Mouse (Mus musculus) myocyte (in vitro differentiated cells): ENCODE results near the gene Cdhr3. TPM values are rescaled to one million over a fixed set of nuclear protein-coding genes. Genes with fewer than 3 reads are reported as not detected.
A peak's percentile ranks its signal among the peaks of the same experiment; 100 is the strongest.
"Not testable (repeated sequence)": the region's sequence is repeated elsewhere in the genome, so short reads cannot be mapped to it uniquely, and the experiment has no call there.

Experiments
- H3K27me3 ChIP-seq: one replicate; pipeline ENCODE4 v1.6.1; 2011; ENCODE audit not compliant: control insufficient read depth, insufficient read depth, insufficient read length
- H3K36me3 ChIP-seq: one replicate; pipeline ENCODE4 v1.6.1; 2011; ENCODE audit not compliant: control insufficient read depth, insufficient read depth
- H3K4me2 ChIP-seq: one replicate; pipeline ENCODE4 v1.6.1; 2011; ENCODE audit warnings: low read depth, control low read depth
- H3K4me3 ChIP-seq: one replicate; pipeline ENCODE4 v1.5.1; 2011; ENCODE audit warnings: mild to moderate bottlenecking, control low read depth, moderate library complexity
- H3K79me2 ChIP-seq: one replicate; pipeline ENCODE4 v1.6.1; 2011; ENCODE audit not compliant: control insufficient read depth, insufficient read depth
- H3ac ChIP-seq: one replicate; pipeline ENCODE4 v1.6.1; 2011; ENCODE audit not compliant: control insufficient read depth, insufficient read length
- CEBPB ChIP-seq: IDR thresholded peaks from 2 replicates; pipeline ENCODE4 v1.6.1; 2011; ENCODE audit warnings: mild to moderate bottlenecking, moderate library complexity; ENCODE audit not compliant: poor library complexity, insufficient read depth, severe bottlenecking
- E2F4 ChIP-seq: IDR thresholded peaks from one replicate; pipeline ENCODE4 v1.6.1; 2011; ENCODE audit warnings: mild to moderate bottlenecking, control low read depth, moderate library complexity; ENCODE audit not compliant: insufficient read depth
- MAX ChIP-seq: IDR thresholded peaks from one replicate; pipeline ENCODE4 v1.6.1; 2011; ENCODE audit warnings: low read depth, mild to moderate bottlenecking, control low read depth
- MYOD1 ChIP-seq, 3 experiments: IDR thresholded peaks; one replicate each; pipeline ENCODE4 v1.6.1; 2011; ENCODE audit warnings: control low read depth in 2 of 3, low read depth in 2 of 3, mild to moderate bottlenecking in 2 of 3, moderate library complexity in 1 of 3; ENCODE audit not compliant: insufficient read length in 2 of 3, control insufficient read depth in 1 of 3
- MYOG ChIP-seq, 3 experiments: IDR thresholded peaks; one replicate each; pipeline ENCODE4 v1.6.1; 2011; ENCODE audit warnings: control low read depth in 2 of 3, low read depth in 2 of 3, mild to moderate bottlenecking in 2 of 3; ENCODE audit not compliant: insufficient read length in 2 of 3, control insufficient read depth in 1 of 3, insufficient read depth in 1 of 3
- REST ChIP-seq: IDR thresholded peaks from one replicate; pipeline ENCODE4 v1.6.1; 2011; ENCODE audit warnings: mild to moderate bottlenecking, control low read depth, moderate library complexity; ENCODE audit not compliant: insufficient read depth, insufficient read length
- SRF ChIP-seq: IDR thresholded peaks from one replicate; pipeline ENCODE4 v1.6.1; 2011; ENCODE audit warnings: low read depth; ENCODE audit not compliant: control insufficient read depth, insufficient read length
- TCF12 ChIP-seq: IDR thresholded peaks from one replicate; pipeline ENCODE4 v1.6.1; 2011; ENCODE audit warnings: mild to moderate bottlenecking, control low read depth; ENCODE audit not compliant: poor library complexity, insufficient read depth, severe bottlenecking
- TCF3 ChIP-seq: IDR thresholded peaks from one replicate; pipeline ENCODE4 v1.6.1; 2011; ENCODE audit warnings: low read depth, control low read depth; ENCODE audit not compliant: insufficient read length
- USF1 ChIP-seq: IDR thresholded peaks from one replicate; pipeline ENCODE4 v1.6.1; 2011; ENCODE audit warnings: low read depth, mild to moderate bottlenecking, control low read depth, moderate library complexity
- polyA plus RNA-seq: library from polyadenylated mRNA; unstranded; fragments of >200 nt; fragmentation: generic; extraction: Trizol; gene quantifications from one replicate; pipeline ENCODE4 v1.2.1, GENCODE M21; 2012; ENCODE audit warnings: missing spikeins

Gene Cdhr3
- polyA plus RNA-seq, 1 experiment: 0.04 TPM

DNA sequence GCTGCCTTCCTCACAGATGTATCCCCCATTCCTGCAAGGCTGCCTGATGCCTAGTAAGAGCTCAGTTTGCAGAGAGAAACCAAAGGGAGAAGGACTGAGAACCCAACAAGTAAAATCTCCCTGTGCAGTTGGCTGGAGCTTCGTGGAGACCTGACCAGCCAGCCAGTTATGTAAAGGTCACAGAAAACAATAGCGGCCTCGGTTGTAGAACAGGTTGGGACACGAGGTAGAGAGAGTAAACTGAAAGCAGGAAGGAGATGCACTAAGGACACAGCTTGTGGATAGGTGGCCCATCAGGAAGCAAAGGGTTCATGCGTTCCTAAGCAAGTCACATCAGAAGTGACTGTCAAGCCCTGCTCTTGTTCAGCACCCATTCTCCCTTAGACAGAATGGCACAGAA lies 86.8 kb downstream of the Cdhr3 start:
- H3ac ChIP-seq: no peak overlapping the region
- H3K4me2 ChIP-seq: no peak overlapping the region
- H3K79me2 ChIP-seq: no peaks in the 10 kb centered on the region
- no peak overlapping the region for H3K4me3 ChIP-seq
- TF ChIP-seq TCF3 (no peak), MYOG (IDR thresholded peaks at IDR 0.05; ENCODE audit: control insufficient read depth in 1 of 3, insufficient read depth in 1 of 3, insufficient read length in 2 of 3, low read depth in 2 of 3) (no peak), USF1 (no peak), E2F4 (no peak), MAX (no peak)
- H3K36me3 ChIP-seq: no peaks in the 10 kb centered on the region
- H3K27me3 ChIP-seq: no peaks in the 10 kb centered on the region

DNA sequence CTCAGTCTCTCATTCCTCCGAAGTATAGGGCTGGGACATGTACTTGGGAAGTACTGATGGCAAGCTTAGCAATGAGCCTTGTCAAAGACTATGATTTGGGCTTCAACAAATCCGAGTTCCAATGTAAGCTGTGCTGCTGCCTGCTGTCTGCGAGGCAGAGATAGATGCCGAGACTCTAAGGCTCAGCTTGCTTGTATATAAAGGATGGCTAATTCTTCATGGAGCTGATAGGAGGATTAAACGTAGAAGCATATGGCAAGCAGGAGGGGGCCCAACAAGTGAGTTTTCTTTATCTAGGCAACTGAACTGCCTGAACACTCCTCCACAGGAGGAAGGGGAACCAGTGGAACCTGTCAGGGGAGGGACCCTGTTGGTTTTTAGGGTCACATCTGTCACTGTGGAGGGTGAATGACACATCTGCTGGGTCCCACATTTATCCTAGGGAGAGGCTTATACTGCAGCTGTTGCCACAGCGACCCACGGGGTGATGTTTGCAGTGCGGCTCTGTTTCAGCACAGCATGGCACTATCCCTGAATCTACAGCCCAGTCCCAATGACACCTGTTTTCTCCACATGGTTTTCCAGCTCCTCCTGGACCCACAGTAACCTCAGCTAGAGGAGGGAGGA lies 89.2 kb downstream of the Cdhr3 start:
- no peak overlapping the region for H3K4me2 ChIP-seq
- no peaks in the 10 kb centered on the region for H3K79me2 ChIP-seq
- no peaks in the 10 kb centered on the region for H3K36me3 ChIP-seq
- H3K27me3 ChIP-seq: no peaks in the 10 kb centered on the region
- TF ChIP-seq TCF12 (peak; percentile 4), MAX (no peak), MYOD1 (IDR thresholded peaks at IDR 0.05; ENCODE audit: control insufficient read depth in 1 of 3, insufficient read length in 2 of 3, low read depth in 2 of 3) (peak in 2 of 3 experiments; percentile 54 to 77), MYOG (IDR thresholded peaks at IDR 0.05; ENCODE audit: control insufficient read depth in 1 of 3, insufficient read depth in 1 of 3, insufficient read length in 2 of 3, low read depth in 2 of 3) (peak in 2 of 3 experiments; percentile 56 to 82)
- H3ac ChIP-seq: no peak overlapping the region
- H3K4me3 ChIP-seq: no peak overlapping the region

DNA sequence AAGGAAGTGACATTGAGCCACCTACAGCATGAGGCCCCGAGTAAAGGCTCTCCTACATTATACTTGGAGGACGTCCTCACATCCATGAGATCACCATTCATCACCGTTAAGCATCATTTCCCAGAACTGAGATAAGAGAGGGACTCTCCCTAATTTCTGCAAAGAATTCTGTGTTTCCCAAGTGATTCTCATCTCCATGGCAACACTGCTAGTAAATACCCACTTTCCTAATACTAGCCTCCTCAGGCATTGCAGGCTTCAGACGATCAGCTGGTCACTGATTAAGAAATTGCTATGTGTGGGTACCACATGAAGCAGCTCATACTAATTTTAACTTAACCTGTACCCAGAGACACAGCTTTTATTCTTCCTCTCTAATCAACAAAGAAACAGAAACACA lies 92.3 kb downstream of the Cdhr3 start:
- no peak overlapping the region for H3K4me3 ChIP-seq
- TF ChIP-seq CEBPB: no peak
- TF ChIP-seq TCF12: no peak
- no peak for TF ChIP-seq MYOD1 (IDR thresholded peaks at IDR 0.05; ENCODE audit: control insufficient read depth in 1 of 3, insufficient read length in 2 of 3, low read depth in 2 of 3)
- H3K4me2 ChIP-seq: no peak overlapping the region
- H3K36me3 ChIP-seq: no peaks in the 10 kb centered on the region
- no peaks in the 10 kb centered on the region for H3K27me3 ChIP-seq
- H3K79me2 ChIP-seq: no peaks in the 10 kb centered on the region
- H3ac ChIP-seq: no peak overlapping the region

DNA sequence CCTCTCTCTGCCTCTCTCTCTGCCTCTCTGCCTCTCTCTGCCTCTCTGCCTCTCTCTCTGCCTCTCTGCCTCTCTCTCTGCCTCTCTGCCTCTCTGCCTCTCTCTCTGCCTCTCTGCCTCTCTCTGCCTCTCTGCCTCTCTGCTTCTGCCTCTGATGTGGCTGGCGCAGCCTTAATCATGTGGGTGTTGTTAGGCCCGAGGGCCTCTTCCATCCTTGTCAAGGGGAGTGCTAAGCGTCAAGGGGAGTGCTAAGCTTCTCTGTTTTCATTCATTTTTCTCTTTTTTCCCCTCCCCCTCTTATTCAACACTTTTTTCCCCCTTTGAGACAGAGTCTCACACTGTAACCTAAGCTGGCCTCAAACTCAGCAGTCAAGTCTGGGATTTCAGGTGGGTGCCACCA lies 92.9 kb downstream of the Cdhr3 start:
- not testable (repeated sequence) for H3K4me2 ChIP-seq, H3ac ChIP-seq, H3K79me2 ChIP-seq, H3K4me3 ChIP-seq, H3K27me3 ChIP-seq, H3K36me3 ChIP-seq

DNA sequence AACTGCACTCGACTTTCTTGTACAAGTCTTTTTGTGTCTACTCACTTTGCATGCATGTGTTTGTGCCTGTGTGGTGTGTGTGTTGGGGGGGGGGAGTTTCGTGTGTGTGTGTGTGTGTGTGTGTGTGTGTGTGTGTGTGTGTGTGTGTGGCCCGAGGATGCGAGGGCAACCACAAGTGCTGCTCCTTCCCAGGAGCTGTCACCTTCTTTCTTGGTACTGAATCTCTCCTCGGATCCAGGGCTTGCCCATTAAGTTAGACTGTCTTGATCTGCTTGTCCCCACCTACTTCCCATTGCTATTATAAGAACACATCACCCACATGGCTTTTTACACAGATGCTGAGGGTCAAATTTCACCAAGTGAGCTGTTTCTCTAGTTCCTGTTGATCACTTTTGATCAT lies 93.9 kb downstream of the Cdhr3 start:
- Histone ChIP-seq H3K79me2 (no peaks in the 10 kb centered on the region), H3ac (no peak overlapping the region), H3K4me2 (peak overlapping the region; percentile 3), H3K36me3 (no peaks in the 10 kb centered on the region), H3K27me3 (no peaks in the 10 kb centered on the region), H3K4me3 (no peak overlapping the region)
- TF ChIP-seq REST (no peak), MYOD1 (IDR thresholded peaks at IDR 0.05; ENCODE audit: control insufficient read depth in 1 of 3, insufficient read length in 2 of 3, low read depth in 2 of 3) (peak in 1 of 3 experiments; percentile 19), SRF (no peak), TCF3 (no peak), MYOG (IDR thresholded peaks at IDR 0.05; ENCODE audit: control insufficient read depth in 1 of 3, insufficient read depth in 1 of 3, insufficient read length in 2 of 3, low read depth in 2 of 3) (no peak)

DNA sequence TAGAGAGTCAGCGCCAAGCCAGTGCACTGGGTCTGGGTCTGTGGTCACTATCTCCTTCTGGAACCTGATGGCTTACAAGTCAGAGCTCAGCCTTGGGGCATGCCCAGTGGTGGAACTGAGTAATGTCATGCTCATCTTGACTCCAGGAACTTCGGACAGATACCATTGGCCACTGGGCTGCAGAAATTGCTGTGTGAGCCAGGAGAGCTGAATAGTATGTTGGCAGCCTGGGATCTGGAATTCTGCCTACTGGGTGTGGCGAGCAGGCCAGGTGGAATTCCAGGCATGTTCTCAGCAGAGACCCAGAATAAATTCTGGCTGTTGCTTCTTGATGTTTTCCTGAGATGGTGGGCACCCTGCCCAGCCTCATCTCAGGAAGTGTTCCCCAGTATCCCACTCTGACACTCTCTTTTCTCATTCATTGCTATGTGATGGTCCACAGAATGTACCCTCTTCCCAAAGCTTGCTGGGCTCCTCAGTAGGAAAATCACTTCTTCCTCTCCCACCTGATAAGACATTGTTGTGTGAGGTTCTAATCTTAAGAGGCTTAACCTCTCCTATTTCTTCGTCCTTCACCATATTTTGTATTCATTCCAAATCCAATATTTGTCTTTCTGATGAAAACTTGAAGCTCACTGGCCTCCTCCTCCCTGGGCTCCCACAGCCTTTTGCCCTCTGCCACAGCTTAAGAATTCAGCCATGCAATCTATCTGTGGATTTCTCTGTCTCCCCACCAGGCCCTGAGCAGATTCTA lies 97.4 kb downstream of the Cdhr3 start:
- no peaks in the 10 kb centered on the region for H3K36me3 ChIP-seq
- H3K27me3 ChIP-seq: no peaks in the 10 kb centered on the region
- H3K79me2 ChIP-seq: no peaks in the 10 kb centered on the region
- no peak overlapping the region for H3ac ChIP-seq
- no peak overlapping the region for H3K4me3 ChIP-seq
- TF ChIP-seq MYOG (IDR thresholded peaks at IDR 0.05; ENCODE audit: control insufficient read depth in 1 of 3, insufficient read depth in 1 of 3, insufficient read length in 2 of 3, low read depth in 2 of 3): peak in 1 of 3 experiments; percentile 19
- no peak for TF ChIP-seq REST
- H3K4me2 ChIP-seq: no peak overlapping the region
